Mouse (Mus musculus): Measurements from ENCODE around the gene Cntnap2.

The Cntnap2 gene

DNA sequence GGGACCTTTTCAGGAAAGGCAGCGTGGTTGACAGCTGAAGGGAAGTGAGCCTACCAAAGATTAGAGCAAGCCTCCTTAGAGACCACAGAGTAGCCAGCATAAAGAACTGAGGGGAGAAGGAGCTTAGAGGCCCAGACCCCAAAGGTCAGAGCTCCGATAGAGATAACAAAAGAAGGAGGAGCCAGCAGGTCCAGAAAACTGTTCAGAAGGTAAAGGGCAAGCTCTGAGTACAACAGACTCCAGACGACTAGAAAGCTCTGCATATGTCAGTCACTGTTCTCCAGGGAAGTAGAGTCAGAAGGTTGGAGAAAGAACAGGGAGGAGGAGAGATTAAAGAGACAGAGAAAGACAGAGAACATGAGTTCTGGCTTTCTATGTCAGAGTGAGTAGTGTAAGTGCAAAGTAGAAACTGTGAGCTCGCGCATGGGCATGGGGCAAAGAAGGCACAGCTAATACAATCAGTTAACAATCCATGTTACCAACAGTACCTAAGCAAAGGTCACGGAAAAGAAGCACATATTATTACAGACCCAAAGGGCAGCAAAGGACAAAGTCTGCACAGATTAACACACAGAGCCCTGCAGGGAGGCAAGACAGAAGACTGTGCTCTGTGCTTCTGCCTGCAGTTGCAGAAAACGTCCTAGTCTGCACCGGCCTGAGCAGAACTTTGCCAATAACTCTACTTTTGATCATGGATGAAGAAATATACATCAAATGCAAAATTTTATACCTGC lies 2247.1 kb downstream of the Cntnap2 start:
- no peak for DNase-seq (ENCODE audit: low spot score in 2 of 2)

DNA sequence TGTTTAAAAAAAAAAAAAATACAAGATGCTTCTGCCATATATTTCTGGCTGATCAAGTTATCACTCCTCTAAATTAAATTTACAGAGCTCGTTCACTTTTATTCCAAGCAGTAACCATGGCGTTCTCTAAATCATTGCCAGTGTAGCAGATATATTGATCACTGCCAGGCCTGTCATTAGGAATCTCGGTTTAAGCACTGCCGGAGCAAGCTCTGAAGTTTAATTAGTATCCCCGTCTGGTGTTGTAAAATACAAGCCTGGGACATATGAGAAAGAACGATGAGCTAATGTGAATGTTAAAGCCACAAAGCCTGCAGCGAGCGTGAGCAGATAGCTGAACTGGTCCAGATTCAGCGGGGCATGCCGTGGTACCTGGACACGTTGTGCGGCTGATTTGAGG lies 2247.8 kb downstream of the Cntnap2 start:
- DNase-seq (ENCODE audit: low spot score in 2 of 2), result no peak

DNA sequence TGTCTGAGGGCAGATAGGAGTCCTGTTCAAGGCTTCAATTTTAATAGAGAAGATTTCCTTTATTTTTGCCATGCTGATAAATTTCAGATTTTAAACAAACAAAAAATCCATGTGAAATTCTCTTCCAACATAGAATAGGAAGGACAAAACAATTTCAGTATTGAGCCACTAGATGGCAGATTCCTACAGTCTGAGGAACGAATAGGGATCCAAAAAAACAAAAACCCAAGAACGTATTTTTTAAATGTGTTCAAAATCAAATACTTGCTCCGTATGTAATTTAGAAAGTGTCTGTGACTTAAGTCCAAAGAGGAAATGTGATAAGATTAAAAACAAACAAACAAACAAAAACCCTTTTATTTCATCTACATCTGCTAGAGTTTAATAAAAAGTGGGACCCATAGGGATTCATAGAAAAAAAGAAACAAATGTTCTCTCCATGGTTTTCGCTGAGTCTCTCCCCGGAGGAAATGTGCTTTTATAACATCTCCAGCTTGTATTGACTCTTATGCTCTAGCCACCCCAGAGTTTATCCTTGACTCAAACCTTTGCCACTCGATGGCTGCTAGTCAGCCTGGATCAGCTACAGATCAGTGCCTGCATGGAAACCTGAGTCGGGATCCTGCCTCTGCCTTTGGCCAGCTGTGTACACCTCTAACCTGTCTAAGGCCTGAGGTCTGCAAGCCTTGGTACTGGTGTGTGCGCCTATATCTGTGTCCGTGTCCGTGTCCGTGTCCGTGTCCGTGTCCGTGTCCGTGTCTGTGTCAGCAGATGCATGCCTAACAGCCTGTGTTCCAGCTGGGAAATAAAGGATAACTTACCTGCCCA lies 2255.6 kb downstream of the Cntnap2 start:
- no peak for DNase-seq (ENCODE audit: low spot score in 2 of 2)

DNA sequence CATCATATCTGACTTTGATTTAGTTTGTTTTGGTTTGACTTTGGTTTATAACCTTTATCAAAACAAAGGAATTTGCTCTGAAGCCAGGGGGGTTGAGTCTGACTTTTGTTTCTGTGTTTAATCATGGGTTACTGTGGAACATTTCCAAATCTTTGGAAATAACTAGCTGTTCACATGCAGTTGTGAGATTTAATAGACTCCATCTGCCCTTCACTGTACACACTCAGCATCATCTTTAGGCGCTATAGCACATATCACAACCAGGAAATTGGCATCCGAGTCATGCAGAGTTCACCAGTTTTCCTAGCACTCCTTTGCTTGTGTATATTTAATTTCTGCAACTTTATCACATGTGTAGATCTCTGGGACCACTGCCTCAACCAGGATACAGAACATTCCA lies 2256.3 kb downstream of the Cntnap2 start:
- no peak for DNase-seq (ENCODE audit: low spot score in 2 of 2)

DNA sequence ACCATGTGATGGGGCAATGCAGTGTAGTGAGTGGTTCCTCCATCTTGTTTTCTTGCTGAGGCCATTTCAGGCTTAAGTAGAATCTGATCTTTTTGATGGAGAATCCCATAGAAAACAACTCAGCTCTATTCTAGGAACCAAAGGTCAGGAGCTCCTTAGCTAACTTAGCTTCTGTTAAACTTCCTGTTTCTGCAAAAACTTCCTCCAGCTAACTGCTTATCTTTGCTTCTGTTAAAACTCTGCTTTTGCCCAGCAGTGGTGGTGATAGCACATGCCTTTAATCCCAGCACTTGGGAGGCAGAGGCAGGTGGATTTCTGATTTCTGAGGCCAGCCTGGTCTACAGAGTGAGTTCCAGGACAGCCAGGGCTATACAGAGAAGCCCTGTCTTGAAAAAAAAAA lies 2258.1 kb downstream of the Cntnap2 start:
- DNase-seq (ENCODE audit: low spot score in 2 of 2), result no peak

DNA sequence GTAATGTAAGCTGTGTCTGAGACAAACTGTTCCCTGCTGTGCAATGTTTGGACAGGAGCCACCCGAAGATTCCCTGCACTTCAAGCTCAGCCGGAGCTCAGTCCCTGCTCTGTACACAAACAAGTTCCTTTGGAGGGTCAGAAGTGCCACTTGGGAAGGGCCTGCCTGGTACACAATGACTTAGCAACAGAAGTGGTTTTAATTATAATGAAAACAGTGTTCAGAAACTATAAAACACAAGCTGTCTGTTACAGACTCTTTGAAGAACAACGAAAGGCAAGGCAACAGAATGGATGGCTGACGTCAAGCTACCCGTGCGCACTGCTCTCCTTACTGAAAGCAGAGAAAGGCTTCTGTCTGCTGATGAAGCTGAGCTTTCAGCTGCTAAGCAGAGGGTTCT lies 2259.5 kb downstream of the Cntnap2 start:
- DNase-seq (ENCODE audit: low spot score in 2 of 2), result no peak

DNA sequence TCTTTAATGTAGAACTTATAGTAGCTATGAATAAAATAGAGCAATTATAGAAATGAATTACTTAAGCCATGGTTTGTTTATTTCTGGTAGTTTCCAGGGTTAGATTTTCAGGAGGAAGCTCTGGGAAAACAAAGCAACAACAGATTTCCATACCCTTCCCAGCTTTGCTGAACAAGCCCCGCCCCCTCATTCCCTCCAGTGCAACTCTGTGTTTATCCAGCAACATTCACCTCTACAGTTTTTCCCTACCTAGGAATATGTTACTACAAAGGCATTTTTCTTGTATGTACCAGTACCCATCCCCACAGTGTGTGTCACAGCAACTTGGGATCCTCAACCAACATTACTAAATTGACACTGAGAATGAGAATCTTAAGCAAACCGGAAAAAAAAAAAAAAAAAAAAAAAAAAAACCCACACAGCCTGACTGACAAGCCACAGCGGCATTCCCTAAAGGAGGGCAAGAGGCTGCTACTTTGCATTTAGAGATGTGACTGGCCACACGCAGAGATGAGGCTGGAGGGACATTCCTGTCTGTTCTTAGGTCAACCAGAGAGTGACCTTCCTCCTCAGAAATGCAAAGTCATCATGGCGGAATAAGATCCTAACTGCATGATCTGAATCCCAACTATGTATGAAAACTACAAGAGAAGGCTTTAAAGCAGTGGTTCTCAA lies 2260.3 kb downstream of the Cntnap2 start:
- no peak for DNase-seq (ENCODE audit: low spot score in 2 of 2)

DNA sequence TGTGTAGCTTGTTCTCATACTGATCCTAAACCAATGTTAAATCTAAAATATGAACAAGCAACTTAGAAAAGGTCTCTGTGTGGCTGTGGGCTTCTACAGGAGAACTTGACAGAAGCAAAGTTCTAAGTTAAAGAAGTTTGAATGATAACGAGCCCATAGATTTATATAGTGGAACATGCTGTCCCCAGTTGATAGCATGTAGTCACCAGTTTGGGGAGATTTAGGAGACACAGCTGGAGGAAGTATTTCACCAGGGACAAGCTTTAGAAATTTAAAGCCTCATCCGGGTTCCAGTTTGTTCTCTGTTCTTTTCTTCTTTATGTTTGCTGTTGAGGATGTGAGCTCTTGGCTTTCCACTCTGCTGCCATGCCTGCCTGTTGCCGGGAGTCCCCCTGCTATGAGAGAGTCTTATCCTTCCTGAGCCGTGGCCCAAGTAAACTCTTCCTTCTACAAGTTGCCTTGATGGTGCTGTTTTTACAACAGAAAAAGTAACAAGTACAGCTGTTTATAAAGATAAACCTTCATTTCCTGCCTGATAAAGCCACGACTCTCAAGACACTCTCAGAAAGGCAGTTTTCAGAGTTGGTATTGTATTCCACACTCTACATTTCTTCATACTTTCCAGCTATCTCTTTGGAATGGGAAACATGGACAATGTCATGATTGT lies 2264.1 kb downstream of the Cntnap2 start:
- no peak for DNase-seq (ENCODE audit: low spot score in 2 of 2)

DNA sequence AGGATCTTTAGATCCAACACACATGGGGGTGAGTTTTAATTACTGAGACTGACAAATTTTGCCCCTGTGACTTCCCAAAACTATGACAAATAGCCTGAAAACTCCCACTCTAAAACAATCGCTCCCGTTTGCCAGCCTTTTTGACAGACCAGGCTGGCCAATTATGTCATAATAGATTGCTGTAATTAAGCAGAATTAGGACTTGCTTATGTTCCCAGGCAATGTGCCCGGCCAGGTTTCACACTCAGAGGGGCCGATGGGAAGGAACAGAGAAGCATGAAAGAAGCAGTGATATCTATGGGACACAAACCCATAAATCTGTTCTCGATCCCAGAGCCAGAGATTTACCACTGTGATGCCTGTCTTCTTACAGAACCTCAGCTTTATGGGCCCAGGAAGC lies 2264.7 kb downstream of the Cntnap2 start:
- DNase-seq (ENCODE audit: low spot score in 2 of 2), result no peak

DNA sequence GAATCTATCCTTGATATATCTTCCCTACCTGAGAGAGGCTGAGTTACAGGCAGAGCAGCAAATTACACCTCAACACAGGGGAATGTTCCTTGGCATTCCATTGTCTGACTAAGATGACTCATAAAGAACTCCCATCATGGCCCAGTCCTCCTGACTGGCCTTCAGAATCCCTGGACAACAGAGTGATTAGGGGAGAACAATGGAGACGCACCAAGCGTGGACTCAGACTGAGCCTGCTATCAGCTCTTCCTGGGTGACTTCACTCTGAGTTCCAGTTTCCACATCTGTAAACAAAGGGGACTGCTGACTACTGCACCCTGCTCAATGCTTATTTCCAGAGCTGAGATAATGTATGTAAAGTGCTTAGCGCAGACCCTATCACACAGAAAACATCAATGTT lies 2269.1 kb downstream of the Cntnap2 start:
- no peak for DNase-seq (ENCODE audit: low spot score in 2 of 2)

DNA sequence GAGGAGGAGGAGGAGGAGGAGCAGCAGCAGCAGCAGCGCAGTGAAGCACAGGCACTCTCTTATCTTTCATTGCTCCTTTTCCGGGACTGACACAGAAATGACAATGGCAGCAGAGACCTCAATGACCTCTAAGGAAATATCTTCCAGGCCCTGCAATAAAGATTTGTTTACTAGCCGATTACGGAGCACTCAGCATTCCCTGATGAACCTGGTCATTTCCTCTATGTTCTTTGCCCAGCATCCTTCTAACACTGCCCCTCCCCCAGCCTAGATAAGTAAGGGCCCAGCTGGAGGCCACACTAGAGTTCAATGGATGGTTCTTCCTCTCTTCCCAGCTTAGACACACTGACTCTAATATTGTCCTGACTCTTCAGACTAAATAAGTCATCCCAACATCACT lies 2270.1 kb downstream of the Cntnap2 start:
- DNase-seq (ENCODE audit: low spot score in 2 of 2), result no peak

DNA sequence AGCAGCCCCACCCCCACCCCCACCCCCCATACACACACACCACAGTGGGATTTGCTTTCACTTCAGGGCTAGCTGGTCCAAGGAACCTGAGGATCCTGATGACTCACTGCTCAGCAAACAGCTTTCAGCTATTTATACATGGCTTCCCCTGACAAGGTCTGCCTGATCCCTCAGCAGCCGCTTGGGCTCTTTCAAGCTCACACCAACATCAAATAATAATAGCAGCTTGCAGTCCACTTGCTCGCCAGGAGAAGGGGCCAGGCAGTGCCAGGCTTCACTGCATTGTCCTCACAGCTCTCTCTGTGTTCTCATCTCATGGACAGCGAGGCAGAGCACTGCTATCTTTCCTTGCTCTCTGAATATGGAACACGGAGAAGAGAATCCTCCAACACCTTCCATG lies 2273.9 kb downstream of the Cntnap2 start:
- no peak for DNase-seq (ENCODE audit: low spot score in 2 of 2)

DNA sequence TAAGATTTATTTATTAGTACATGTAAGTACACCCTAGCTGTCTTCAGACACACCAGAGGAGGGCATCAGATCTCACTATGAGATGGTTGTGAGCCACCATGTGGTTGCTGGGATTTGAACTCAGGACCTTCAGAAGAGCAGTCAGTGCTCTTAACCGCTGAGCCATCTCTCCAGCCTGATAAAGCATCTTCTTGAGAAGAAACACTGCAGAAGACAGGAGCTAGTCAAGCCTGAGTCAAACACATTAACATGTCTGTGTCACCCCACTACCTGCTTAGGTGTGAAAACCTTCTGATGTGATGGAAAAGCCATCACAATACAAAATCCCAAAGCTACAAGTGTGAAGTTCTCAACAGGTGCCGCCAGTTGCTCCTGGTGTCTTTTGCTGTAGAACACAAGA lies 2275.2 kb downstream of the Cntnap2 start:
- no peak for DNase-seq (ENCODE audit: low spot score in 2 of 2)

DNA sequence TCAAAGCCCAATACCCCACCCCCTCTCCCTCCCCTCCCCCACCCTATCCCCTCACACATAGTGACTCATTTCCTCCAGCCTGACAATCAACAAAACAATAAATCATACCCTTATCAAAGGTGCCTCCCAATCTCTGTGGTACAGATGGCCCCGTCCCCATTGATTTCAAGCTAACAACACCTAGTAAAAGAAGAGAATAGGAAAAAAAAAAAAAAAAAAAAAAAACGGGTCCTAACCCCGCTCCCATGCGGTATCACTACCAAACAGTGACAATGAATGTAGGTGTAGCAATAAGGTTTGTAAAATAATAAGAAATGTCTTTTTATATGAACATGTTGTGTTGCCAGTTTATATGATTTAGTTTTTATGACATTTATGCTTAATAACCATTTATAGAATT lies 2278.1 kb downstream of the Cntnap2 start:
- DNase-seq (ENCODE audit: low spot score in 2 of 2), result no peak

DNA sequence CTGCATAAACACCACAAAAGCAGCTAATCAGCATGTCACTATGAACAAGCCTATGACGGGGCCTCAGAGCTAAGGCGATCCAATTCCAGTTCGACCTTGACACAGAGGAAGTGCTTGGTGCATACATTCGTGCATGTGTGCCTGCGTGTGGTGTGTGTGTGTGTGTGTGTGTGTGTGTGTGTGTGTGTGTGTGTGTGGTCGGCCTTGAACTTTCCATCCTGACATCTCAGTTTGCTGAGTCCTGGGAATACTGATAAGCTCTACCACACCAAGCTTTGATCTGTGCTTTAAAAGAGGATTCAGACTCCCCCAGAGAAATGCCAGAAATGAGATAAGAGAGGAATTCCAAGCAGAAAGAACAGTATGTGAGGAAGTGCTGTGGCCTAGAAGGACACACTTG lies 2279.0 kb downstream of the Cntnap2 start:
- DNase-seq (ENCODE audit: low spot score in 2 of 2), result no peak

DNA sequence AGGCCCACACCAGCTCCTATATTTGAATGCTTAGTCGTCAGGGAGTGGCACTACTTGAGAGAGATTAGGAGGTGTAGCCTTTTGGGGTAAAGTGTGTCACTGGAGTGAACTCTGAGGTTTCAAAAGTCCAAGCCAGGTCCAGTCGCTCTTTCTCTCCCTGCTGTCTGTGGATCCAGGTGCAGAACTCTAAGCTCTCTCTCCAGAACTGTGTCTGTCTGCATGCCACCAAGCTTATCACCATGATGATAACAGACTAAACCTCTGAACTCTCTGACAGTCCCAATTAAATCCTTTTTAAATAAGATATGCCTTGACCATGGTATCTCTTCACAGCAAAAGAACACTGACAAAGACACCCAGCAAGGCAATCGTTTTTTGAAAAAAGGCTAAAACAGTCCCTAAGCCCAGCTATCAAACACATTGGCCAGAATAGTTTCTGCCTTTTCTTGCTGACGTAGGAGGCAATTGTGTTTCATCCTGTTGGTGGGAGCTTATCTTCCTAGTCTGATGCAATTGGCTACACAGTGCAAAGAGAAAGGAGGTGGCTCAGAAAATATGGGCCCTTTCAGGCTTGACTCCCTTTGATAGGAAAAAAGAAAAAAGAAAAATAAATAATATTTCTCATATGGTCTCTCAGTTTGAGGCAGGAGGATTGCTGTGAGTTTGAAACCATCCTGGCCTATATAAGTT lies 2281.8 kb downstream of the Cntnap2 start:
- no peak for DNase-seq (ENCODE audit: low spot score in 2 of 2)

DNA sequence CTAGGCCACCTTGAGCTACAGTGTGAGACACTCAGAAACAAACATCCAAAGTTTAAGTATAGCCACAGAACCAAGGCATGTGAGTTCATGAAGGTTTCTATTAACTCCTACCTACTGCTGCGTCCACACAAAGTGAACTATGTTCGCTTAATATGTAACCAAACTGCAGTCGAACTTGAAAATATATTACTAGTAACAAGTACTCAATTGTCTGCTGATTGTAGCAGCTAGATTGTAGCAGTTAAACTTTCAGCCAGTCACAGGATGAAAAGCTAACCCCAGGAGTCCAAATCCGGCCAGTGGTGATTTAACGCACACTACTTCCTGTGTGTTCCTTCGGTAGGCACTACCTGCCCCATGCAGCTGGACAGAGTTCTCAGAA lies 2282.3 kb downstream of the Cntnap2 start:
- no peak for DNase-seq (ENCODE audit: low spot score in 2 of 2)

DNA sequence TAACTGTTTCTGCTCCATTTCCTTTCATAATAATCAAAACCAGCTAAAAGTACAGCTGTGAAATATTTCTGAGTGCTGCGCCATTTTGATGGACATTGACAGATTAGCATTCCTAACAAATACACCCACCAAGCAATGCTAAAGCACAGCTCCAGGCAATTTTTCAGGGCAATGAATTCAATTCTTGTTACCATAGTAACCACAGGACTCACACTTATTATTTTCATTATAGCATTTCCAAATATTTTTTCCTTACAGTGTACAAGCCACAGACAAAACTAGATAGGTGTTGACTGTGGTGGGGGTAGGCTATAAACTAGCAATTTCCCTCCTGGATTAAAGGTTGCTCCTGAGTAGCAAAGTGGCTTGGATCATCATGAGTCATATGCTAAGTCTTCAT lies 2284.1 kb downstream of the Cntnap2 start:
- DNase-seq (ENCODE audit: low spot score in 2 of 2), result no peak

DNA sequence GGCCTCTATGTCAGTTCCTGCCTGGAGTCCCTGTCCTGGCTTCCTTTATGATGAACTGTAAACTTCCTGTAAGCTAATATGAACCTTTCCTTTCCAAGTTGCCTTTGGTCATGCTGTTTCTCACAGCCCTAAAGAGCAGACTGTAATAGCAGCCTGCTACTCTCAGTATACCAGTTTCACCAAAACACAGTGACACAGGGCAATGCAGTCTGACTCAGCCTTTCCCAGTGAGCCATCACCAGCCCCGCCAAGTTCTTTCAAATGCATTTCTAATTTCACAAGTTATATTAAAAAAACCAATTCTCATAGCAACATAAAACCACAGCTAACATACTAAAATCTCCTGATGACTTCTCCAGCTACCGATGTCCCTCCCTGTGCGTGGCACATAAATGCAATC lies 2285.5 kb downstream of the Cntnap2 start:
- DNase-seq (ENCODE audit: low spot score in 2 of 2), result no peak

DNA sequence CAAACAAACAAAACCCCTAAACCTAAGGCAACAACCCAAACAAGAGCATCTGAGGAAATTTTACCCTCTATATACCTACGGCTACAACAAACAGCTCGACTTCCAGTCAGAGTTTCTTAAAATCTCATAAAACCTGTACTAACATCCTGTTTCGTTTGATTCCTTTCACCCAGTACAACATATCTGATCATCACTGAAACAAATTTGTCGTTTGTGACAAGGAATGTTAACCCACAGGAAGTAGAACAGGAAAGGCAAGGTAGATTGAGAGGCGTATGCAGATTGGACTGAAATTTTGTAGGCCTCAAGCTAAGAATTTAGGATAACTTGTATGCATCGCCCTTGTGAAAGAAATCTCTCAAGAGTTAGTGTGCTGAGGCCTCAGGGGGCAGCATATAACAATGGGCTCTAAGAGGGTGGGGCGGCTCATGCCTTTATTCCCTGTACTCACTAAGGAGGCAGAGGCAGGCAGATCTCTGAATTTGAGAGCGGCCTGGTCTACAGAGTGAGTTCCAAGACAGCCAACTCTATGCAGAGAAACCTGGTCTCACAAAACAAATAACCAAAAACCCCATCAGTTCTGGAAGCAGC lies 2291.0 kb downstream of the Cntnap2 start:
- DNase-seq (ENCODE audit: low spot score in 2 of 2), result no peak

All from natural killer cell, adult 2 months (primary cell).